Mouse (Mus musculus) cerebellum, adult 2 months (tissue): Measurements from ENCODE around the gene Mlh1.

Experiments used
- CTCF ChIP-seq: fragments of 200-500 bp; IDR thresholded peaks from 2 replicates; pipeline ENCODE4 v1.5.1; 2011; ENCODE audit warnings: low read depth, mild to moderate bottlenecking, control low read depth, low read length, moderate library complexity, borderline replicate concordance; ENCODE audit not compliant: insufficient read depth
- POLR2A ChIP-seq: fragments of 200-500 bp; IDR thresholded peaks from 2 replicates; pipeline ENCODE4 v1.6.1; 2011; ENCODE audit warnings: low read length, control low read depth, borderline replicate concordance; ENCODE audit not compliant: insufficient read depth

- no peak for TF ChIP-seq CTCF
- no peak for TF ChIP-seq POLR2A
Measured at GRCm38 (mm10) chr9:111245546-111245945, 26.0 kb downstream of the Mlh1 start.
